In genomic region chr12:9419311-9419710, GRCm38 (mm10) we compare ENCODE assay signal across 30 mouse cellular contexts.
DNase-seq lines count a peak whose midpoint lies in the region; ATAC-seq and TF ChIP-seq lines count a peak whose summit lies in the region.
"Had no signal": no experiment of that assay in that cellular context is flagged by ENCODE, and none has a peak within 500 bp of the region (broad histone marks: within the 10 kb centered on the region; RNA-seq: fewer than 3 reads in every experiment).

No protein-coding gene starts in this region.

- no peak overlapping the region for H3K9ac ChIP-seq in kidney, embryonic 15.5 days
- H3K9ac ChIP-seq in lung, embryonic 14.5 days = no peak overlapping the region
- H3K9ac ChIP-seq: embryonic facial prominence, embryonic 13.5 days; forebrain, embryonic 12.5 days; forebrain, embryonic 15.5 days; heart, embryonic 12.5 days; heart, embryonic 15.5 days; hindbrain, embryonic 14.5 days had no signal

- no peak for TF ChIP-seq CTCF in lung, embryonic 14.5 days (IDR thresholded peaks at IDR 0.05; ENCODE audit: low read depth)

- no peaks in the 10 kb centered on the region for H3K27me3 ChIP-seq in kidney, embryonic 15.5 days
- no peaks in the 10 kb centered on the region for H3K27me3 ChIP-seq in lung, embryonic 14.5 days (ENCODE audit: insufficient read depth, low read length)
- H3K27me3 ChIP-seq: CH12.LX; embryonic facial prominence, embryonic 13.5 days; forebrain, embryonic 12.5 days; forebrain, embryonic 15.5 days; heart, embryonic 12.5 days; heart, embryonic 15.5 days had no signal

- H3K4me3 ChIP-seq in kidney, embryonic 15.5 days (replicated peaks) = no peak overlapping the region
- no peak overlapping the region for H3K4me3 ChIP-seq in lung, embryonic 14.5 days (ENCODE audit: low read depth, low read length)
- H3K4me3 ChIP-seq: embryonic facial prominence, embryonic 10.5 days; embryonic facial prominence, embryonic 13.5 days; erythroblast, embryonic 14.5 days; forebrain, embryonic 12.5 days; forebrain, embryonic 15.5 days; heart, embryonic 12.5 days; heart, embryonic 15.5 days had no signal

- no peak overlapping the region for H3K27ac ChIP-seq in kidney, embryonic 15.5 days
- no peak overlapping the region for H3K27ac ChIP-seq in lung, embryonic 14.5 days (ENCODE audit: low read depth)
- H3K27ac ChIP-seq: embryonic facial prominence, embryonic 10.5 days; embryonic facial prominence, embryonic 13.5 days; forebrain, embryonic 12.5 days; forebrain, embryonic 15.5 days; heart, embryonic 15.5 days; hindbrain, embryonic 14.5 days; hindbrain, postnatal 0 days had no signal

- intact Hi-C loops in left cerebral cortex, postnatal 14 days (cut with DNase I) = no loop called here

- H3K9me3 ChIP-seq in kidney, embryonic 15.5 days (replicated peaks) = no peaks in the 10 kb centered on the region
- no peaks in the 10 kb centered on the region for H3K9me3 ChIP-seq in lung, embryonic 14.5 days (ENCODE audit: low read depth, low read length)
- H3K9me3 ChIP-seq: embryonic facial prominence, embryonic 10.5 days; embryonic facial prominence, embryonic 13.5 days; forebrain, embryonic 12.5 days; forebrain, embryonic 15.5 days; G1E; heart, embryonic 12.5 days; heart, embryonic 15.5 days had no signal

- peak; percentile 71 for ATAC-seq in kidney, embryonic 15.5 days (replicated peaks; ENCODE audit: low FRiP score)
- peak; percentile 47; the same call in 1 of the 2 replicates for ATAC-seq in lung, embryonic 14.5 days (ENCODE audit: insufficient read depth)
- ATAC-seq: forebrain, embryonic 15.5 days; hindbrain, postnatal 0 days had no signal

- H3K36me3 ChIP-seq in kidney, embryonic 15.5 days = no peaks in the 10 kb centered on the region
- no peaks in the 10 kb centered on the region for H3K36me3 ChIP-seq in lung, embryonic 14.5 days (ENCODE audit: insufficient read depth)
- H3K36me3 ChIP-seq: embryonic facial prominence, embryonic 10.5 days; embryonic facial prominence, embryonic 13.5 days; forebrain, embryonic 12.5 days; forebrain, embryonic 15.5 days; G1E; heart, embryonic 12.5 days; heart, embryonic 15.5 days had no signal

- no peak overlapping the region for H3K4me2 ChIP-seq in kidney, embryonic 15.5 days
- H3K4me2 ChIP-seq in lung, embryonic 14.5 days = no peak overlapping the region
- H3K4me2 ChIP-seq: embryonic facial prominence, embryonic 13.5 days; forebrain, embryonic 12.5 days; forebrain, embryonic 15.5 days; heart, embryonic 12.5 days; heart, embryonic 15.5 days; hindbrain, embryonic 14.5 days had no signal

- WGBS in kidney, embryonic 15.5 days = 19% methylated on average over 3 of the region's 3 CpGs
- 20% methylated on average over 3 of the region's 3 CpGs for WGBS in lung, embryonic 14.5 days

- peak; percentile 29 for DNase-seq in embryo, embryonic 10.5 days (ENCODE audit: low spot score)
- no peak for DNase-seq in embryo, embryonic 10 days (ENCODE audit: low spot score)
- DNase-seq in kidney, postnatal 25 days = no peak
- DNase-seq in lung, embryonic 14.5 days = peak; percentile 45
- no peak for DNase-seq in lung, postnatal 10 days
- peak; percentile 37 for DNase-seq in mesoderm, embryonic 11.5 days (ENCODE audit: low read depth, low spot score)
- DNase-seq in left cerebral cortex, postnatal 14 days (ENCODE audit: low spot score in 2 of 2) = no peak
- DNase-seq: adrenal gland, adult 2 months; adrenal gland, postnatal 14 days; B cell, adult 2 months; cerebellum, adult 11 months; cerebellum, adult 2 months; cerebellum, adult 9-11 months; cerebellum, postnatal 25 days; gastrocnemius, postnatal 25 days; heart, adult 18-20 months; heart, postnatal 10 days; heart, postnatal 4 days had no signal

- no peaks in the 10 kb centered on the region for H3K4me1 ChIP-seq in kidney, embryonic 15.5 days
- H3K4me1 ChIP-seq in lung, embryonic 14.5 days (ENCODE audit: insufficient read depth) = no peaks in the 10 kb centered on the region
- H3K4me1 ChIP-seq: embryonic facial prominence, embryonic 10.5 days; embryonic facial prominence, embryonic 13.5 days; forebrain, embryonic 12.5 days; forebrain, embryonic 15.5 days; heart, embryonic 12.5 days; heart, embryonic 15.5 days had no signal

Comparison
In these comparisons a context has a peak if more than half of its experiments do, and no peak if none do; other contexts are left out.
1. DNase-seq: peak in embryo, embryonic 10.5 days (single experiment), lung, embryonic 14.5 days (single experiment) and mesoderm, embryonic 11.5 days (single experiment); none in embryo, embryonic 10 days (single experiment), kidney, postnatal 25 days (0 of 2), lung, postnatal 10 days (single experiment) and left cerebral cortex, postnatal 14 days (0 of 2).